Mouse (Mus musculus) intestine, postnatal 0 days (tissue): ENCODE data around the gene Plin1. TPM values are rescaled to one million over a fixed set of nuclear protein-coding genes. Genes with fewer than 3 reads are reported as not detected.

Experiments used
- ATAC-seq: fragments of 200-750 bp; cut with Nextera tagmentation; 2 replicates; pipeline ENCODE4 v1.8.0; 2017; ENCODE audit warnings: mild to moderate bottlenecking, moderate TSS enrichment, moderate library complexity
- H3K27ac ChIP-seq: fragments of 300-500 bp; sonication (generic); 2 replicates; pipeline ENCODE4 v1.5.1; 2014; ENCODE audit warnings: mild to moderate bottlenecking, low read depth, low read length, moderate library complexity
- H3K27me3 ChIP-seq: fragments of 300-500 bp; sonication (generic); replicated peaks from 2 replicates; pipeline ENCODE4 v1.6.1; 2014; ENCODE audit warnings: low read length, mixed read lengths; ENCODE audit not compliant: control insufficient read depth, insufficient read depth
- H3K36me3 ChIP-seq: fragments of 300-500 bp; sonication (generic); 2 replicates; pipeline ENCODE4 v1.6.1; 2014; ENCODE audit warnings: mild to moderate bottlenecking, moderate library complexity; ENCODE audit not compliant: control insufficient read depth, insufficient read depth
- H3K4me1 ChIP-seq: fragments of 300-500 bp; sonication (generic); replicated peaks from 2 replicates; pipeline ENCODE4 v1.6.1; 2014; ENCODE audit warnings: antibody characterized with exemption, low read length, mixed read lengths; ENCODE audit not compliant: control insufficient read depth, insufficient read depth
- H3K4me2 ChIP-seq: fragments of 300-500 bp; sonication (generic); replicated peaks from 2 replicates; pipeline ENCODE4 v1.6.1; 2014; ENCODE audit warnings: low read depth, mild to moderate bottlenecking, moderate library complexity
- H3K4me3 ChIP-seq: fragments of 300-500 bp; sonication (generic); 2 replicates; pipeline ENCODE4 v1.5.1; 2014; ENCODE audit warnings: low read depth, low read length
- H3K9ac ChIP-seq: fragments of 300-500 bp; sonication (generic); 2 replicates; pipeline ENCODE4 v1.6.1; 2014; ENCODE audit warnings: mild to moderate bottlenecking, low read depth, low read length
- H3K9me3 ChIP-seq: fragments of 300-500 bp; sonication (generic); 2 replicates; pipeline ENCODE4 v1.6.1; 2016; ENCODE audit warnings: mixed run types; ENCODE audit not compliant: control insufficient read depth
- CTCF ChIP-seq: sonication (generic); IDR thresholded peaks from 2 replicates; pipeline ENCODE4 v1.5.1; 2016; ENCODE audit warnings: low read depth, mild to moderate bottlenecking, control low read depth, antibody characterized with exemption, moderate library complexity
- WGBS: fragments of 180-500 bp; shearing (Covaris S2); extraction: QIAGEN DNeasy Blood & Tissue Kit; methylation state at CpG from one replicate; pipeline ENCODE4 v1.1.7; 2014; 5-methylcytosine and 5-hydroxymethylcytosine counted together
- polyA plus RNA-seq: library from polyadenylated mRNA; unstranded; fragments of >200 nt; fragmentation: Nextera tagmentation; extraction: Ambion mirVana; gene quantifications from 2 replicates; pipeline ENCODE4 v1.2.1, GENCODE M21; 2015

Plin1 gene
- polyA plus RNA-seq, 1 experiment from 2014 or later: not detected

DNA sequence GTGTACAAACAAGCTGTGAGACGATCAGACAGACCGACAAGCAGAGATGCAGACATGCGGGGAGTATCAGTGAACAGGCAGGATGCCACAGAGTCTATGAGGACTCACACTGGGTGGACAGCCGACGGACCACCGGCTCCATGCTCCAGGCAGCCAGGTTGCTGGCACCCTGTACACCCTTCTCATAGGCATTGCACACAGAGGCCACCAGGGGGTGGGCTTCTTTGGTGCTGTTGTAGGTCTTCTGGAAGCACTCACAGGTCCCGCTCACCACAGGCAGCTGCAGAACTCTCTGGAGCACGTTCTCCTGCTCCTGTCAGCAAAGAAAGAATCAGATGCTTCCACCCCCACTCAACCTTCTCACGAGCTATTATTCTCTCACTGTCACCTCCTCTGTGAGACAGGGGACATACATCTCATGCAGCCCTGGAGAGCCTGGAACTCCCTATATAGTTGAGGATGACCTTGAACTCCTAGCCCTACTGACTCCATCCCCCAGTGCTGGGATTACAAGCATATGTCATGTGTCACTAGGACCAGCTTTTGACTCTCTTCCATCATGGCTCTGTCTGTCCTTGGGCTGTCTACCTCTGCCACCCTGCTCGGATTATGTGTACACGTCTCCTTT lies 2.8 kb downstream of the Plin1 start:
- Histone ChIP-seq H3K9ac (no peak overlapping the region), H3K4me3 (no peak overlapping the region), H3K4me2 (no peak overlapping the region), H3K27ac (no peak overlapping the region), H3K9me3 (no peaks in the 10 kb centered on the region), H3K36me3 (no peaks in the 10 kb centered on the region), H3K27me3 (0 out of 2 replicates have a peak, but pooled peaks cover 6% of the 10 kb centered on the region), H3K4me1 (0 out of 2 replicates have a peak, but pooled peaks cover under 1% of the 10 kb centered on the region)
- peak; percentile 59 for TF ChIP-seq CTCF
- ATAC-seq: no peak
- 64% methylated on average over 11 of the region's 11 CpGs for WGBS

- no peak overlapping the region for H3K4me2 ChIP-seq
- 5% methylated on average over 8 of the region's 8 CpGs for WGBS
Measured at GRCm38 (mm10) chr7:79729169-79729568, 3.5 kb downstream of the Plin1 start.

DNA sequence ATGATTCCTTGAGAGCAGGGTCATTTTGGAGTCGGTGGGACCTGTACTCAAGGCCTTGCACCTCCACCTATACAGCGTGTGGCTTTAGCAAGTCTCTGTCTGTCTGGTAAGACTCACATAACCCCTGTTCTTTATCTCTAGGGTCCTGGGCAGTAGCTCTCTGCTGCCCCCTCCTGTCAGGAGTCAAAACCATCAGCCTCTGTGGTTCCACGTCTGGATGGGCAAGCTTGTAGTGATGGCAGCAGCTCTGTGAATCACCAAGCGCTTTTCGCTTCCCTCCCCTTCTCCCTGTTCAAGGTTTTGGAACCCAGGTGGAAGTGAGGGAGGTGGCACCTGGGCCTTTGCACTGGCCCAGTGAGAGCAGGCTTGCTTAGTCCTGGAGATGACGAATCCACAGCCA lies 4.5 kb downstream of the Plin1 start:
- H3K27ac ChIP-seq: no peak overlapping the region
- H3K9ac ChIP-seq: no peak overlapping the region
- 0 out of 2 replicates have a peak, but pooled peaks cover 6% of the 10 kb centered on the region for H3K27me3 ChIP-seq
- no peaks in the 10 kb centered on the region for H3K36me3 ChIP-seq
- WGBS: 33% methylated on average over 6 of the region's 6 CpGs
- H3K9me3 ChIP-seq: no peaks in the 10 kb centered on the region
- peak; percentile 95 for TF ChIP-seq CTCF
- ATAC-seq: no peak
- H3K4me1 ChIP-seq: no peaks in the 10 kb centered on the region
- no peak overlapping the region for H3K4me2 ChIP-seq
- no peak overlapping the region for H3K4me3 ChIP-seq

More at GRCm38 (mm10) chr7:79729169-79729568, 3.5 kb downstream of the Plin1 start:
- Histone ChIP-seq H3K9me3 (no peaks in the 10 kb centered on the region), H3K9ac (no peak overlapping the region), H3K4me1 (no peaks in the 10 kb centered on the region), H3K4me3 (no peak overlapping the region), H3K27me3 (0 out of 2 replicates have a peak, but pooled peaks cover 6% of the 10 kb centered on the region), H3K27ac (no peak overlapping the region), H3K36me3 (no peaks in the 10 kb centered on the region)
- peak; percentile 94 for TF ChIP-seq CTCF
- ATAC-seq: no peak

DNA sequence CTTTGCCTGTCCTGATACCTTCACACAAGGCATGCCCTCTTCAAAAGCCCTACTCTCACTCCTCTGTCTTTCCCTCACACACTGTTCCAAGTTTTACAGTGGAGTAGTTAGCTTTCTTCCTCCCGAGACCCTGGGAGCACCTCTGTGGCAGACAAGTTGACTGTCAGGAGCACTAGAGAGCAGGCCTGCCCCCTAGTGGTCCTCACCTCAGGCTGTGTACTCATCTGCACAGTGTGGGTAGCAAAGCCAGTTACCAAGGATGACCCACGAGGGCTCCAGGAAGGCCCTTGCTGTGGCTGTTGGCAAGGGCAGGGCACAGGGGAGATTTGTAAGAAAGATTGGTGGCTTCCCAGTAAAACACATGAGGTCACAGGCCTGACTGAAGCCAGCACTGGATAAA lies 5.6 kb downstream of the Plin1 start:
- Histone ChIP-seq H3K4me3 (no peak overlapping the region), H3K27ac (no peak overlapping the region), H3K4me1 (no peaks in the 10 kb centered on the region), H3K9me3 (no peaks in the 10 kb centered on the region), H3K36me3 (no peaks in the 10 kb centered on the region), H3K9ac (no peak overlapping the region), H3K27me3 (peaks cover 13% of the 10 kb centered on the region; the same call in 1 of the 2 replicates), H3K4me2 (no peak overlapping the region)
- WGBS: 9% methylated on average over 2 of the region's 2 CpGs
- ATAC-seq: no peak
- TF ChIP-seq CTCF: peak; percentile 86

GRCm38 (mm10) chr7:79721386-79721977 lies 11.2 kb downstream of the Plin1 start:
- H3K4me3 ChIP-seq: peak overlapping the region; percentile 52
- peak overlapping the region; percentile 58 for H3K9ac ChIP-seq
- no peaks in the 10 kb centered on the region for H3K36me3 ChIP-seq
- peak; percentile 73 for ATAC-seq
- H3K27me3 ChIP-seq: peaks cover 17% of the 10 kb centered on the region; the same call in 1 of the 2 replicates
- H3K4me1 ChIP-seq: no peaks in the 10 kb centered on the region
- peak overlapping the region; percentile 88 for H3K4me2 ChIP-seq
- no peaks in the 10 kb centered on the region for H3K9me3 ChIP-seq
- TF ChIP-seq CTCF: no peak
- 1% methylated on average over 48 of the region's 48 CpGs for WGBS
- peak overlapping the region; percentile 54 for H3K27ac ChIP-seq

GRCm38 (mm10) chr7:79715187-79715981 lies 17.3 kb downstream of the Plin1 start, which contains the start of gene Kif7:
Kif7 (minus strand) TSS chr7:79715720.
- peak within 1 kb of the TSS; percentile 95 for H3K4me2 ChIP-seq
- peak within 1 kb of the TSS; percentile 47; the same call in 1 of the 2 replicates for H3K9ac ChIP-seq
- H3K4me1 ChIP-seq: no peaks in the 10 kb centered on the region
- no peak within 1 kb of the TSS for H3K27ac ChIP-seq
- H3K27me3 ChIP-seq: peaks cover 7% of the 10 kb centered on the region
- H3K4me3 ChIP-seq: peak within 1 kb of the TSS; percentile 66
- peak; percentile 80 for ATAC-seq
- 2% methylated on average over 53 of the region's 55 CpGs for WGBS
- H3K9me3 ChIP-seq: no peaks in the 10 kb centered on the region
- no peaks in the 10 kb centered on the region for H3K36me3 ChIP-seq
- no peak for TF ChIP-seq CTCF
